In genomic region chr13:70637662-70638291, GRCm38 (mm10) we compare ENCODE assay signal across 7 mouse cellular contexts. TPM values are rescaled to one million over a fixed set of nuclear protein-coding genes. Genes with fewer than 3 reads are reported as not detected.
A peak's percentile ranks its signal among the peaks of the same experiment; 100 is the strongest.
DNase-seq lines count a peak whose midpoint lies in the region; ATAC-seq and TF ChIP-seq lines count a peak whose summit lies in the region.

No protein-coding gene starts in this region.

- TF ChIP-seq POLR2A in small intestine, adult 2 months (IDR thresholded peaks at IDR 0.05; ENCODE audit: low read depth, low read length) = peak; percentile 50; the same call in 1 of the 2 replicates

- WGBS in intestine, postnatal 0 days = under 1% methylated on average over 42 of the region's 42 CpGs
- WGBS in midbrain, embryonic 12.5 days = 0% methylated on average over 42 of the region's 42 CpGs
- under 1% methylated on average over 42 of the region's 42 CpGs for WGBS in small intestine, adult 2 months

- intact Hi-C loops in left cerebral cortex, postnatal 4 days (cut with DNase I) = no loop called here

- peak; percentile 96 for DNase-seq in adrenal gland, adult 8-10 months
- peak; percentile 94 for DNase-seq in embryo, embryonic 9.5 days (ENCODE audit: extremely low spot score)
- DNase-seq in gastrocnemius, postnatal 4 days (ENCODE audit: low spot score in 2 of 2) = peak; percentile 78 to 93
- peak; percentile 95 for DNase-seq in left cerebral cortex, postnatal 4 days

- peak; percentile 81 for TF ChIP-seq CTCF in intestine, postnatal 0 days (IDR thresholded peaks at IDR 0.05; ENCODE audit: low read depth)
- TF ChIP-seq CTCF in small intestine, adult 2 months (IDR thresholded peaks at IDR 0.05; ENCODE audit: extremely low read depth, insufficient read length, insufficient replicate concordance, low read depth, low read length) = peak; percentile 52; the same call in 1 of the 2 replicates

- H3K9ac ChIP-seq in intestine, postnatal 0 days (ENCODE audit: low read depth, low read length) = peak overlapping the region; percentile 82
- peak overlapping the region; percentile 87 for H3K9ac ChIP-seq in midbrain, embryonic 12.5 days (replicated peaks)

- no peaks in the 10 kb centered on the region for H3K36me3 ChIP-seq in intestine, postnatal 0 days (ENCODE audit: control insufficient read depth, insufficient read depth)
- no peaks in the 10 kb centered on the region for H3K36me3 ChIP-seq in midbrain, embryonic 12.5 days
- H3K36me3 ChIP-seq in small intestine, adult 2 months (ENCODE audit: control insufficient read depth, insufficient read depth, low read length) = no peaks in the 10 kb centered on the region

- peak overlapping the region; percentile 92 for H3K4me3 ChIP-seq in intestine, postnatal 0 days (ENCODE audit: low read depth, low read length)
- H3K4me3 ChIP-seq in midbrain, embryonic 12.5 days = peak overlapping the region; percentile 97
- H3K4me3 ChIP-seq in small intestine, adult 2 months (ENCODE audit: low read depth, low read length) = peak overlapping the region; percentile 91

- H3K27me3 ChIP-seq in intestine, postnatal 0 days (replicated peaks; ENCODE audit: control insufficient read depth, insufficient read depth, low read length) = no peaks in the 10 kb centered on the region
- H3K27me3 ChIP-seq in midbrain, embryonic 12.5 days = peaks cover 3% of the 10 kb centered on the region; the same call in 1 of the 2 replicates
- no peaks in the 10 kb centered on the region for H3K27me3 ChIP-seq in small intestine, adult 2 months (ENCODE audit: control insufficient read depth, insufficient read depth, low read length)

- ATAC-seq in intestine, postnatal 0 days = peak; percentile 96
- peak; percentile 95 for ATAC-seq in midbrain, embryonic 12.5 days (ENCODE audit: low FRiP score, low read depth)

- no peaks in the 10 kb centered on the region for H3K9me3 ChIP-seq in intestine, postnatal 0 days (ENCODE audit: control insufficient read depth)
- no peaks in the 10 kb centered on the region for H3K9me3 ChIP-seq in midbrain, embryonic 12.5 days

- peak overlapping the region; percentile 65 for H3K4me2 ChIP-seq in intestine, postnatal 0 days (replicated peaks; ENCODE audit: low read depth)
- H3K4me2 ChIP-seq in midbrain, embryonic 12.5 days (replicated peaks) = peak overlapping the region; percentile 60

- H3K27ac ChIP-seq in intestine, postnatal 0 days (ENCODE audit: low read depth, low read length) = peak overlapping the region; percentile 94
- H3K27ac ChIP-seq in midbrain, embryonic 12.5 days (replicated peaks) = peak overlapping the region; percentile 84
- peak overlapping the region; percentile 98 for H3K27ac ChIP-seq in small intestine, adult 2 months (ENCODE audit: insufficient read depth, low read depth, low read length)

- H3K4me1 ChIP-seq in intestine, postnatal 0 days (replicated peaks; ENCODE audit: control insufficient read depth, insufficient read depth, low read length) = peaks cover 3% of the 10 kb centered on the region
- peaks cover 16% of the 10 kb centered on the region for H3K4me1 ChIP-seq in midbrain, embryonic 12.5 days
- peaks cover 6% of the 10 kb centered on the region; the same call in 1 of the 2 replicates for H3K4me1 ChIP-seq in small intestine, adult 2 months (ENCODE audit: control insufficient read depth, insufficient read depth, insufficient read length, low read length)

RNA-seq across cellular contexts. Expression of gene Ice1, which starts 0.3 kb away (rescaled TPM):
- 10 to 100 TPM; 28.2 to 42.2 (median 34.3) TPM for total RNA-seq in adrenal gland, adult 8-10 months (2022)
- total RNA-seq in gastrocnemius, postnatal 4 days (2021) = 10 to 100 TPM; 43.0 to 44.3 TPM
- polyA plus RNA-seq in intestine, postnatal 0 days (2015; fragmentation: Nextera tagmentation; extraction: Ambion mirVana) = 5.8 and 7.0 TPM in 2 replicates
- total RNA-seq in left cerebral cortex, postnatal 4 days (2021) = 100 to 1,000 TPM; 103 to 105 TPM
- 32.0 and 34.2 TPM in 2 replicates for polyA plus RNA-seq in midbrain, embryonic 12.5 days (2016; fragmentation: Nextera tagmentation; extraction: Ambion mirVana)
- polyA plus RNA-seq in small intestine, adult 2 months (2012; rRNA removed) = 5.2 and 7.7 TPM in 2 replicates

Comparison
In these comparisons a context has a peak if more than half of its experiments do, and no peak if none do; other contexts are left out.
1. Peak in every context shown above with its lines: DNase-seq, ATAC-seq, H3K4me3 ChIP-seq and H3K27ac ChIP-seq.